Mouse (Mus musculus): ENCODE results near the gene Gm8113.
"Not testable (repeated sequence)": the region's sequence is repeated elsewhere in the genome, so short reads cannot be mapped to it uniquely, and the experiment has no call there.

GRCm38 (mm10) chr14:43953382-43953781, 28.2 kb downstream of the Gm8113 start:
- TF ChIP-seq CEBPB (IDR thresholded peaks at IDR 0.05; ENCODE audit: low read depth); CTCF (IDR thresholded peaks at IDR 0.05; ENCODE audit: control insufficient read depth, insufficient read depth, insufficient read length); MAX (IDR thresholded peaks at IDR 0.05); MYOD1 (IDR thresholded peaks at IDR 0.05; ENCODE audit: control insufficient read depth, insufficient read length, low read depth); USF1 (IDR thresholded peaks at IDR 0.05; ENCODE audit: low read depth); MYOG (IDR thresholded peaks at IDR 0.05; ENCODE audit: control insufficient read depth, extremely low read depth, insufficient read length); FOSL1 (IDR thresholded peaks at IDR 0.05; ENCODE audit: insufficient read depth, low read length, poor library complexity, severe bottlenecking): not testable (repeated sequence)

Data from C2C12 (cell line).